Mouse (Mus musculus) hindbrain, postnatal 0 days (tissue): ENCODE data around the gene Gm36245. TPM values are rescaled to one million over a fixed set of nuclear protein-coding genes. Genes with fewer than 3 reads are reported as not detected.

Experiments
- ATAC-seq: fragments of 200-750 bp; cut with Nextera tagmentation; 2 replicates; pipeline ENCODE4 v1.8.0; 2017; ENCODE audit warnings: mild to moderate bottlenecking, moderate TSS enrichment, moderate library complexity
- DNase-seq: peaks from one replicate; pipeline ENCODE4 v3.0.0-alpha.2; 2015; ENCODE audit warnings: low spot score
- H3K27ac ChIP-seq: fragments of 300-500 bp; sonication (generic); 2 replicates; pipeline ENCODE4 v1.5.1; 2014; ENCODE audit warnings: mild to moderate bottlenecking
- H3K27me3 ChIP-seq: fragments of 300-500 bp; sonication (generic); 2 replicates; pipeline ENCODE4 v1.6.1; 2014; ENCODE audit warnings: low read length, mixed read lengths; ENCODE audit not compliant: insufficient read depth
- H3K36me3 ChIP-seq: fragments of 300-500 bp; sonication (generic); 2 replicates; pipeline ENCODE4 v1.6.1; 2014; ENCODE audit warnings: low read length, mixed read lengths; ENCODE audit not compliant: insufficient read depth
- H3K4me1 ChIP-seq: fragments of 300-500 bp; sonication (generic); 2 replicates; pipeline ENCODE4 v1.6.1; 2014; ENCODE audit warnings: antibody characterized with exemption, low read length, mixed read lengths; ENCODE audit not compliant: insufficient read depth
- H3K4me2 ChIP-seq: fragments of 300-500 bp; sonication (generic); 2 replicates; pipeline ENCODE4 v1.6.1; 2014; ENCODE audit warnings: low read depth, mild to moderate bottlenecking, low read length, moderate library complexity, mixed read lengths
- H3K4me3 ChIP-seq: fragments of 300-500 bp; sonication (generic); 2 replicates; pipeline ENCODE4 v1.5.1; 2014; ENCODE audit warnings: low read length
- H3K9ac ChIP-seq: fragments of 300-500 bp; sonication (generic); replicated peaks from 2 replicates; pipeline ENCODE4 v1.6.1; 2014; ENCODE audit warnings: mild to moderate bottlenecking, low read length, moderate library complexity, mixed read lengths
- H3K9me3 ChIP-seq: fragments of 300-500 bp; sonication (generic); 2 replicates; pipeline ENCODE4 v1.6.1; 2016; ENCODE audit warnings: low read length, mixed read lengths
- CTCF ChIP-seq: IDR thresholded peaks from 2 replicates; pipeline ENCODE4 v1.5.1; 2016; ENCODE audit warnings: antibody characterized with exemption, control low read depth, low read depth
- WGBS: fragments of 180-500 bp; shearing (Covaris S2); extraction: QIAGEN DNeasy Blood & Tissue Kit; methylation state at CpG from one replicate; pipeline ENCODE4 v1.1.7; 2014; 5-methylcytosine and 5-hydroxymethylcytosine counted together
- polyA plus RNA-seq: library from polyadenylated mRNA; unstranded; fragments of >200 nt; fragmentation: Nextera tagmentation; extraction: Ambion mirVana; gene quantifications from 2 replicates; pipeline ENCODE4 v1.2.1, GENCODE M21; 2015
- total RNA-seq: library from RNA; depleted of rRNA; stranded (reverse); fragments of >200 nt; gene quantifications from 2 replicates; pipeline ENCODE4 v1.2.3, GENCODE M21; 2014; rRNA removed

The Gm36245 gene
- total RNA-seq (not detected in 2 replicates), polyA plus RNA-seq (not detected in 2 replicates)

DNA sequence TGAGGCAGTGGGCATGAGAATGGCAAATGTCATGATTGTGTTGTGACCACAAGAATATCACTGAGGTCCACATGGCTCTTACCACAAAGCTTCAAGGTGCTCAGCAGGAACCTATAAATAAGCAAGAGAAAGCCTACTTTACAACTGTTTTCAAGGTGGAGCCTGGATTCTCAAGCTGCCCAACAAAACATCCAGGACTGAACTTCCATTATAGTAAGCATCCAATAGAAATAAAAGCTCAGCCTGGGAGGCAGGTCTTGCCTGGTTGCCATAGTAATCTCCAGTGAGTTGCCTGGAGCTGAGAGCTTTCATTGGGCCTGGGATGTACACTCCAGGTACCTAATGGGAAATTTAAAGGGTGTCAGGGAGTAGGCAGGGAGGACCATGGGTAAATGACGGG is at the start of gene Gm36245:
TSS of gene Gm36245 (plus strand) at position 301 of the 400 bp plus-strand sequence.
- no peak within 1 kb of the TSS for H3K4me3 ChIP-seq
- ATAC-seq (no peak), DNase-seq (no peak)
- no peaks in the 10 kb centered on the region for H3K36me3 ChIP-seq
- H3K4me2 ChIP-seq: no peak within 1 kb of the TSS
- H3K9me3 ChIP-seq: no peaks in the 10 kb centered on the region
- H3K4me1 ChIP-seq: no peaks in the 10 kb centered on the region
- H3K9ac ChIP-seq: no peak within 1 kb of the TSS
- no peaks in the 10 kb centered on the region for H3K27me3 ChIP-seq
- no peak for TF ChIP-seq CTCF
- 90% methylated on average over 1 of the region's 1 CpGs for WGBS
- H3K27ac ChIP-seq: no peak within 1 kb of the TSS

DNA sequence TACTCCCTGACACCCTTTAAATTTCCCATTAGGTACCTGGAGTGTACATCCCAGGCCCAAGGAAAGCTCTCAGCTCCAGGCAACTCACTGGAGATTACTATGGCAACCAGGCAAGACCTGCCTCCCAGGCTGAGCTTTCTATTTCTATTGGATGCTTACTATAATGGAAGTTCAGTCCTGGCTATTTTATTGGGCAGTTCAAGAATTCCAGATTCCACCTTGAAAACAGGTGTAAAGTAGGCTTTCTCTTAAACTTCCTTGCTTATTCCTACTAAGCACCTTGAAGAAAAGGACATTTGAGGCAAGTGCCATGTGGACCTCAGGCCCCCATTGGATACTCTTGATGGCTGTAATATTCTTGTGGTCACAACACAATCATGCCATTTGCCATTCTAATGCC is 37.3 kb upstream of the Gm36245 start, which contains the start of gene 1700025B11Rik:
TSS of gene 1700025B11Rik (minus strand) at position 101 of the 400 bp plus-strand sequence.
- Histone ChIP-seq H3K9ac (no peak within 1 kb of the TSS), H3K36me3 (no peaks in the 10 kb centered on the region), H3K4me3 (no peak within 1 kb of the TSS), H3K9me3 (no peaks in the 10 kb centered on the region), H3K4me2 (no peak within 1 kb of the TSS), H3K4me1 (no peaks in the 10 kb centered on the region), H3K27ac (no peak within 1 kb of the TSS), H3K27me3 (no peaks in the 10 kb centered on the region)
- DNase-seq (no peak), ATAC-seq (no peak)
- TF ChIP-seq CTCF: no peak

DNA sequence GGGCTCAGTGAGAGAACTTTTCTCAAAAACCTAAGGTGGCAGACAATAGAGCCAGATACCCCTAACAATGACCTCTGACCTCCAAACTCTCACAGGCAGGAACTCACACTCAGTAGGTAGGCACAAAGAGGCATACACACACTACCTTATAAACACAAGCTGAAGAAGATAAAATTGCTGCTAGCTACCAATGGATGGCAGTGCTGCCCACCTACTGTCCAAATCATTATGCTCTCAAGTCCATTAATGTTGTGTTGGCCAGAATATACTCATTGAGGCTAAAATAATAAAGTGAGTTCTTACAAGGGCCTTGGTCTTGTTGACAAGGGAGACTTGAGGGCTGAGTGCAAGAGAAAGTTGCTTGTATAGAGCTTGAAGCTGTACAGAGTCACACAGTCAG is 35.8 kb upstream of the Gm36245 start:
- Histone ChIP-seq H3K36me3 (no peaks in the 10 kb centered on the region), H3K27ac (no peak overlapping the region), H3K9ac (no peak overlapping the region), H3K4me1 (no peaks in the 10 kb centered on the region), H3K4me3 (no peak overlapping the region), H3K4me2 (no peak overlapping the region), H3K9me3 (no peaks in the 10 kb centered on the region), H3K27me3 (no peaks in the 10 kb centered on the region)
- peak; percentile 48; the same call in 1 of the 2 replicates for TF ChIP-seq CTCF
- DNase-seq: no peak
- ATAC-seq: no peak

DNA sequence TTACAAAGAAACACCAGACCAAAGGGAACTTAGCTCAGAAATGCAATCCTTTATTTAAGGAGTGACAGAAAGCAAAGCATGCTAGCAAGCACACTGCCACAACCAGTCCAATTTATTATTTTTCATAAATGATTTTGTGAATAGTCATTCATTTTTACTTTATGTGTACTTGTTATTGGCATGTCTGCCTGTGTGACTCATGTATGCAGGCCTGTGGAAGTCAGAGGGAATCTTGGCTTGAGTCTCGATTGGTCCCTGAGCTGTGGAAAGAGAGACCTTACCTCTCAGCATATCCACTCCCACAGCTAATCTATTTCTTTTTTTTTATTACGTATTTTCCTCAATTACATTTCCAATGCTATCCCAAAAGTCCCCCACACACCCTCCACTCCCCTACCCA is 20.3 kb upstream of the Gm36245 start:
- Histone ChIP-seq H3K4me2 (no peak overlapping the region), H3K4me1 (no peaks in the 10 kb centered on the region), H3K4me3 (no peak overlapping the region), H3K9ac (no peak overlapping the region), H3K27me3 (no peaks in the 10 kb centered on the region), H3K27ac (no peak overlapping the region), H3K9me3 (no peaks in the 10 kb centered on the region), H3K36me3 (no peaks in the 10 kb centered on the region)
- TF ChIP-seq CTCF: no peak
- WGBS: 96% methylated on average over 2 of the region's 2 CpGs
- ATAC-seq: no peak
- no peak for DNase-seq

DNA sequence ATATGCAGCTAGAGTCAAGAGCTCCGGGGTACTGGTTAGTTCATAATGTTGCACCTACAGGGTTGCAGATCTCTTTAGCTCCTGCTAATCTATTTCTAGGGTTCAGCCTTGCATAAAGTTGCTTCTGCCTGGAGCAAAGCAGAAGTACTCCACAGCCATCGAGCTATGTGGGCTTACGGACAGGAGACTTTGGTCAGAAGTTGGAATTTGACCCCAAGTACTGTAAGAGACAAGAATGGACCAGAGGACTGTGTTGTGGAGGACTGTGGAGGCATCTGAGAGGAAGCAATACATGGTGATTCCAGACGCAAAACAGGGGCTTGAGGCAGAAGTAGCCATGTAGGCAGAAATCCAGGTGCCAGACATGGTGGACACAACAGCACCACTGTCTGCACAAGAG is 19.7 kb upstream of the Gm36245 start:
- Histone ChIP-seq H3K9me3 (no peaks in the 10 kb centered on the region), H3K27ac (no peak overlapping the region), H3K4me3 (no peak overlapping the region), H3K9ac (no peak overlapping the region), H3K27me3 (no peaks in the 10 kb centered on the region), H3K4me2 (no peak overlapping the region), H3K36me3 (no peaks in the 10 kb centered on the region), H3K4me1 (no peaks in the 10 kb centered on the region)
- DNase-seq: no peak
- no peak for TF ChIP-seq CTCF
- no peak for ATAC-seq
- WGBS: 94% methylated on average over 4 of the region's 4 CpGs

DNA sequence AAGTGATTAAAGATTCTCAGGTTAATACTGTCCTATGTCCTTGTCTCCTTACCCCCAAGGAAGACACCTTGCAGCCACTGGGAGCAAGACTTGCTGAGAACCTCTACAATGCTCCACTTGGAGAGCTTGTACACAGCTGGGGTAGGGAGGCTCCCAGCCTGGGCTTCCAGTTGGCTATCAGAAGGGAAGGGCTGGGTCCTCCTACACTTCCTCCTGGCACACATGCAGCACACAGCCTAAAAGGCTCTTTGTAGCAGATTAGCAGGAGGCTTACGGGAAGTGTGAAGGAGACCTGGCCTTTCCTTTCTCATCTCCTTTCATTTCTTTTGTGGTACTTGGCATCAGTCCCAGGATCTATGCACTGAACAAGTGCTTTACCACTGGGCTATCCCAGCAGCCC is 17.4 kb upstream of the Gm36245 start:
- Histone ChIP-seq H3K4me1 (no peaks in the 10 kb centered on the region), H3K9me3 (no peaks in the 10 kb centered on the region), H3K4me3 (no peak overlapping the region), H3K27me3 (no peaks in the 10 kb centered on the region), H3K27ac (no peak overlapping the region), H3K4me2 (no peak overlapping the region), H3K36me3 (no peaks in the 10 kb centered on the region), H3K9ac (no peak overlapping the region)
- WGBS: 21% methylated on average over 1 of the region's 1 CpGs
- no peak for TF ChIP-seq CTCF
- ATAC-seq (no peak), DNase-seq (no peak)

DNA sequence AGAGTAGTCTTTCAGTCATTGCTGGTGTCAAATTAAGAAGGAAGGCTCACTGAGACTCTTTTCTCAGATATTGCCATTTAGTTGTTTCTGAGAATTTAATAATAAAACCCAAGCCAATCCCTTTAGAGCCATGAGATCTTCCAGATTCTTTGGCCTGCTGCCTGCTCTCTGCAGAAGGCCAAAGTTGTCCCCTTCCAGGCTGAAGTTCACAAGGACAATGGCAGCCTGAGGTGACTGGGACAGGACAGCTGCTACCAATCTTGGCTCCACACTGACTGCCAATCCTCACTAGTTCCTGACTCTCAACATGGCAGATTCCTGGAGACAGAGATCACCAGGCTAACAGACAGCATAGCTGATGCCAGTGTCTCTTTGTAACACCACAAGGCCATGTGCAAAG is 12.0 kb upstream of the Gm36245 start:
- no peak for TF ChIP-seq CTCF
- no peaks in the 10 kb centered on the region for H3K4me1 ChIP-seq
- H3K9ac ChIP-seq: no peak overlapping the region
- no peak overlapping the region for H3K4me3 ChIP-seq
- no peaks in the 10 kb centered on the region for H3K36me3 ChIP-seq
- H3K27ac ChIP-seq: no peak overlapping the region
- DNase-seq (no peak), ATAC-seq (no peak)
- H3K9me3 ChIP-seq: no peaks in the 10 kb centered on the region
- H3K27me3 ChIP-seq: no peaks in the 10 kb centered on the region
- H3K4me2 ChIP-seq: no peak overlapping the region
